In genomic region chr6:116635251-116636180, GRCm38 (mm10) we compare ENCODE assay signal across 8 mouse cellular contexts. TPM values are rescaled to one million over a fixed set of nuclear protein-coding genes. Genes with fewer than 3 reads are reported as not detected.
DNase-seq lines count a peak whose midpoint lies in the region; ATAC-seq lines count a peak whose summit lies in the region.

No protein-coding gene starts in this region.

- ATAC-seq in neural tube, embryonic 14.5 days (ENCODE audit: low read depth) = no peak
- ATAC-seq in neural tube, embryonic 15.5 days (ENCODE audit: low FRiP score) = no peak
- no peak for ATAC-seq in forebrain, embryonic 12.5 days (ENCODE audit: low FRiP score)

- DNase-seq in heart, adult 9 months (ENCODE audit: low spot score in 2 of 2) = peak; percentile 92 to 96
- DNase-seq in kidney, postnatal 10 days = peak; percentile 88
- peak; percentile 93 for DNase-seq in lung, postnatal 25 days (ENCODE audit: low spot score)
- no peak for DNase-seq in B cell, adult 2 months
- DNase-seq in cerebellum, postnatal 4 days (ENCODE audit: low spot score in 2 of 2) = no peak

- WGBS in neural tube, embryonic 14.5 days = 75% methylated on average over 10 of the region's 10 CpGs
- 75% methylated on average over 10 of the region's 10 CpGs for WGBS in neural tube, embryonic 15.5 days
- WGBS in forebrain, embryonic 12.5 days = 83% methylated on average over 10 of the region's 10 CpGs

- H3K36me3 ChIP-seq in neural tube, embryonic 14.5 days (ENCODE audit: control insufficient read depth, insufficient read depth, low read length) = no peaks in the 10 kb centered on the region
- H3K36me3 ChIP-seq in neural tube, embryonic 15.5 days = no peaks in the 10 kb centered on the region
- H3K36me3 ChIP-seq in forebrain, embryonic 12.5 days (replicated peaks) = no peaks in the 10 kb centered on the region

- no peak overlapping the region for H3K4me2 ChIP-seq in neural tube, embryonic 14.5 days (ENCODE audit: low read depth, low read length)
- H3K4me2 ChIP-seq in neural tube, embryonic 15.5 days = no peak overlapping the region
- no peak overlapping the region for H3K4me2 ChIP-seq in forebrain, embryonic 12.5 days

- H3K4me3 ChIP-seq in neural tube, embryonic 14.5 days (ENCODE audit: low read depth, low read length) = no peak overlapping the region
- H3K4me3 ChIP-seq in neural tube, embryonic 15.5 days (replicated peaks) = no peak overlapping the region
- no peak overlapping the region for H3K4me3 ChIP-seq in forebrain, embryonic 12.5 days (replicated peaks)

- no peaks in the 10 kb centered on the region for H3K4me1 ChIP-seq in neural tube, embryonic 14.5 days (ENCODE audit: control insufficient read depth, insufficient read depth, low read length)
- no peaks in the 10 kb centered on the region for H3K4me1 ChIP-seq in neural tube, embryonic 15.5 days
- no peaks in the 10 kb centered on the region for H3K4me1 ChIP-seq in forebrain, embryonic 12.5 days

- H3K9ac ChIP-seq in neural tube, embryonic 14.5 days (replicated peaks; ENCODE audit: low read depth, low read length) = no peak overlapping the region
- no peak overlapping the region for H3K9ac ChIP-seq in neural tube, embryonic 15.5 days (replicated peaks)
- no peak overlapping the region for H3K9ac ChIP-seq in forebrain, embryonic 12.5 days

- no peaks in the 10 kb centered on the region for H3K9me3 ChIP-seq in neural tube, embryonic 14.5 days (ENCODE audit: control insufficient read depth, low read length)
- H3K9me3 ChIP-seq in neural tube, embryonic 15.5 days (replicated peaks) = no peaks in the 10 kb centered on the region
- no peaks in the 10 kb centered on the region for H3K9me3 ChIP-seq in forebrain, embryonic 12.5 days

- 0 out of 2 replicates have a peak overlapping the region, but pooled peaks have one; percentile 39 for H3K27ac ChIP-seq in neural tube, embryonic 14.5 days (ENCODE audit: low read depth, low read length)
- no peak overlapping the region for H3K27ac ChIP-seq in neural tube, embryonic 15.5 days (replicated peaks)
- H3K27ac ChIP-seq in forebrain, embryonic 12.5 days = no peak overlapping the region

- no peaks in the 10 kb centered on the region for H3K27me3 ChIP-seq in neural tube, embryonic 14.5 days (ENCODE audit: control insufficient read depth, insufficient read depth, low read length)
- H3K27me3 ChIP-seq in neural tube, embryonic 15.5 days (replicated peaks) = no peaks in the 10 kb centered on the region
- no peaks in the 10 kb centered on the region for H3K27me3 ChIP-seq in forebrain, embryonic 12.5 days

RNA-seq across cellular contexts. Expression of gene Zfp422, which starts 6.7 kb away (rescaled TPM):
- polyA plus RNA-seq in neural tube, embryonic 14.5 days (2014; fragmentation: Nextera tagmentation; extraction: Ambion mirVana) = 133 and 154 TPM in 2 replicates
- polyA plus RNA-seq in neural tube, embryonic 15.5 days (2015; fragmentation: Nextera tagmentation; extraction: Ambion mirVana) = 108 and 122 TPM in 2 replicates
- 316 and 342 TPM in 2 replicates for polyA plus RNA-seq in forebrain, embryonic 12.5 days (2016; fragmentation: Nextera tagmentation; extraction: Ambion mirVana)

RNA-seq across cellular contexts. Expression of gene Depp1, which starts 14.9 kb away (rescaled TPM):
- polyA plus RNA-seq in neural tube, embryonic 14.5 days (2014; fragmentation: Nextera tagmentation; extraction: Ambion mirVana) = 6.9 and 8.5 TPM in 2 replicates
- 16.5 and 16.9 TPM in 2 replicates for polyA plus RNA-seq in neural tube, embryonic 15.5 days (2015; fragmentation: Nextera tagmentation; extraction: Ambion mirVana)
- polyA plus RNA-seq in forebrain, embryonic 12.5 days (2016; fragmentation: Nextera tagmentation; extraction: Ambion mirVana) = 4.2 and 4.8 TPM in 2 replicates

RNA-seq across cellular contexts. Expression of gene Rassf4, which starts 38.2 kb away (rescaled TPM):
- 25.3 and 32.3 TPM in 2 replicates for polyA plus RNA-seq in neural tube, embryonic 14.5 days (2014; fragmentation: Nextera tagmentation; extraction: Ambion mirVana)
- 29.0 and 32.5 TPM in 2 replicates for polyA plus RNA-seq in neural tube, embryonic 15.5 days (2015; fragmentation: Nextera tagmentation; extraction: Ambion mirVana)
- polyA plus RNA-seq in forebrain, embryonic 12.5 days (2016; fragmentation: Nextera tagmentation; extraction: Ambion mirVana) = 17.1 and 19.9 TPM in 2 replicates

RNA-seq across cellular contexts. Expression of gene Olfr215, which starts 51.5 kb away (rescaled TPM):
- polyA plus RNA-seq in neural tube, embryonic 14.5 days (2014; fragmentation: Nextera tagmentation; extraction: Ambion mirVana) = not detected in 2 replicates
- polyA plus RNA-seq in neural tube, embryonic 15.5 days (2015; fragmentation: Nextera tagmentation; extraction: Ambion mirVana) = not detected in 2 replicates
- polyA plus RNA-seq in forebrain, embryonic 12.5 days (2016; fragmentation: Nextera tagmentation; extraction: Ambion mirVana) = not detected in 2 replicates

Comparison
In these comparisons a context has a peak if more than half of its experiments do, and no peak if none do; other contexts are left out.
1. DNase-seq: peak in heart, adult 9 months (2 of 2), kidney, postnatal 10 days (single experiment) and lung, postnatal 25 days (single experiment); none in B cell, adult 2 months (0 of 2) and cerebellum, postnatal 4 days (0 of 2).